Mouse (Mus musculus): ENCODE measurements at regions not wholly inside any gene's neighbourhood (a gene's known extent, or its start where the extent isn't known, plus 50 kb on each side); places are given as distances from the start of the nearest gene placed in this dataset.

DNA sequence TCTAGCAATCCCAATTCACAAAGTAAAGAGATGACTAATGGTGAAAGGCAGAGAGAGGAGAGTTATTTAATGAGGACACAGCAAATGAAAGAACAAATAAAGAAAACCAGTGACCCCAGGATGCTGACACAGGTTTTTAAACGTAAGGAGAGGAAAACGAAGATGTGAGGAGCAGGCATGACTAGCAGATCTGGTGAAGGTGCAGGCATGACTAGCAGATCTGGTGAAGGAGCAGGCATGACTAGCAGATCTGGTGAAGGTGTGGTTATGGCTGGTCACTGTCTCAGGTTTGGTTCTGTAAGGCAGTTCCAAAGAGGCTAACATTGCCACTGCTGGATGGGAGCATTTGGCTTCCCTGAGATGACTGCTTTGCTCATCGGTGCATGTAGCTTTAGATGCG, 57.0 kb downstream of the Mbl2 start:
- DNase-seq: no peak

DNA sequence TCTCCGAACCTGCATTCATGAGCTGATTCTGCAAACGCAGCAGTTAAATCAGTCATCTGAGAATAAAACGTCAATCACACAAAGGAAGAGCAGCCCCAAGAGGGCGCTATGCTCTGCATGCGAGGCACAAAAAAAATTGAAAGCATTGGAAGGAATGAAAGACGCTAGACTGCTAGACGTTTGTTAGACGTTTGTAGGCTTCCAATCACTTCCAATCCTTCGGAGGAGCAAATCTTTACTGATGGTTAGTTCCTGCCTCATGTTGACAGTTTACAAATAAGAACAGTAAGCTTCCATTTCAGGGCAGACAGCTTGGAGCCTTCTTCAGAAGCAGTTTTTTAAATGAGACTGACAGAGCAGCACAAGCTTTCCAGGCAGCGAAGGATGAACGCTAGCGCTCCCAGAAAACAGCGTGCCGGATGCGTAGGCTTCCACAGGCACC, 62.5 kb downstream of the Mbl2 start:
- peak; percentile 29 for DNase-seq

DNA sequence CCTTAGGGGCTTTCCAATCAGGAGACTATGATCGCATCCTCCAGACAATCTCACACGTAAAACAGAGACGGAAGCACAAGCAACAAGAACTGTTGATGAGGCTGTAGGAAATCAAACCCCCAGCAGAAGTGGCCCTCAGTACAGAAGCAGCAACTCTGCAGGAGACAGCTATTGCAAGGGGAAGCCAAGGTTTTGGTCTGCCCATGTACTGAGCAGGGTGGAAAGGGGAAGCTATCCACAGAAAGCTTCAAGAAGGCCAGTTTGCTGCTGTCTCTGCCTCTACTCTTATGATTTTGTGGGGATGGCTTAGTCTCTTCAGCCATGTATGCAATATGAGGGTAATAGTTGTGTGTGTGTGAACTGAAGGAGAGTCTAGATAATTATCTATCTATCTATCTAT, 63.3 kb downstream of the Mbl2 start:
- DNase-seq: no peak

DNA sequence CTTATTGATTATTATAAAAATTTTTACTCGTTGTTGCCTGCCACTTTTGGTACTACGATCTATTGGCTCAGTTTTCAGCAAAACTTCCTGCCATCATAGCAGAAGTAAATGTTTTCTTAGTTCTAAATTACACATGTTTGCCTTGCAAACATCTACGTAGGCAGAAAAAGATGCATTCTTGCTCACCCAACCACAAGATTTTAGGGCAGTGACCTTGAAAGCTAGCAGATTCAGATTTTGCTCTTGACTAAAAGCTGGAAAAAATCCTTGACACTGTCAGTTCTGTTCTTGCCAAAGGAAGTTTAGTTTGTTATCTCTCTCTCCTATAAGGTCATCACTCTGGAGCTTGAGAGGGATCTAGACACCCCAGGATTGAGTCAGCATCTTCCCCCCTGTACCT, 66.8 kb downstream of the Mbl2 start:
- no peak for DNase-seq

DNA sequence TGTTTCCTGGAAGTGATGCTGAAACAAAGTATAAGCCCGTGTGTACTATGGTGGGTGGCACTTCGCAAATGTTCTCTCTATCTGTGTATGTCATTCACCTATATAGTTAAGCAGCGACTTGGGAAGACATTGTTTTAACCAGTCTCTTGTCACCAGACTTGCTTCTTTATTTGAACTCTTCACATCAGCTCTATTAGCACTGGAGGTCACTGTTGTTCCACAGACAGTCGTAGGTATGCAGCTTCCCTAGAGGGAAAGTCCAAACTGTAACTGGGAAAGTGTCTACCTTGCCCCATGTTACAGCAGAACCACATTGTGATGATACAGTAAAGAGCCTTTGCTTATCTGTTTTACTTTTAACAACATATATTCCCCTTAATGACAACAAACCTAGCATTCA, 69.5 kb downstream of the Mbl2 start:
- no peak for DNase-seq

DNA sequence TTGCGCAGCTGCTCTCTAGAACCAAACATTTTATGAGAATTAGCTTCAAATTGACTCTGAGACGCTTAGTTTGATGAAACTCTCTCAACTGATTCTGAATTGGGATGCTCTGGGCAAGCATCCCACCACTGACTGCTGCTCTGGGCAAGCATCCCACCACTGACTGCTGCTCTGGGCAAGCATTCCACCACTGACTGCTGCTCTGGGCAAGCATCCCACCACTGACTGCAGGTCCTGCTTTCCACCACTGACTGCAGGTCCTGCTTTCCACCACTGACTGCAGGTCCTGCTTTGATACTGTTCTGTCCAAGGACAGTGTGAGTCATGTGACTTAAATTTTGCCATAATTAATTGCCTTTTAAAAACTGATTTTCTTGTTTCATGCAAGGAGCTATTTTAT, 73.6 kb downstream of the Mbl2 start:
- no peak for DNase-seq

DNA sequence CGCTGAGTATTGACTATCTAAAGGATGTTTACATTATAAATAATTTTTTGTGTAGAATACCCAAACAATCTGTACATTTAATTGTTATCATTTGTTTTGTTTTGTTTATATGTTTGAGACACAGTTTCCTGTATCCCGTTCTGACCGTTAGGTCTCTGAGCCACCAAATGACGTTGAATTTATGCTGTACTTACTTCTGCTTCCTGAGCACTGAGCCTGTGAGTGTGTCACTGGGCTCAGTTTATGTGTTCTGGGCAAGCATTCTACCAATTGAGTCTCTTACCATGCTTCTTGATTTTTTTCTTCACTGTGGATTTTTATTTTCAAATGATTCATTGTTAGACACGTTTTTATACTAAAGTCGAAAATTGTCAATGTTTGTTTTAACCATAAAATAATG, 74.2 kb downstream of the Mbl2 start:
- no peak for DNase-seq

DNA sequence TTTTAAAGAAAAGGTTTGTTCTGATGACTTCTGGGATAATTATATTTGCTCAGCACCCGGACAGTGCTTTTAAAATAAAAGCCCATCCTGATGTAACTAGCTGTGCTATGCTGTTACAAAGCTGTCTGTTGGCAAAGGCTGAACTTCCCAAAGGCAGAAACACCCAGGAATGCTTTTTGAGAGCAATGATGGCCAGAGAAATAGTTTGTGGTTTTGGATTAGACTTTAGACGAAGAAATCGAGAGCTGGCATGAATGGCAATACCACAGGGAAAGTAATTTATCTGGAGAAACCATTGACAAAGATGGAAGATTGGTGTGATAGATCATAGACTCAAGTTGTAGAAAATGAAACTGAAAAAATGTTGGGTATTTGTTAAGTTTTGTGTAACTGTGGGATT, 84.6 kb downstream of the Mbl2 start:
- no peak for DNase-seq

DNA sequence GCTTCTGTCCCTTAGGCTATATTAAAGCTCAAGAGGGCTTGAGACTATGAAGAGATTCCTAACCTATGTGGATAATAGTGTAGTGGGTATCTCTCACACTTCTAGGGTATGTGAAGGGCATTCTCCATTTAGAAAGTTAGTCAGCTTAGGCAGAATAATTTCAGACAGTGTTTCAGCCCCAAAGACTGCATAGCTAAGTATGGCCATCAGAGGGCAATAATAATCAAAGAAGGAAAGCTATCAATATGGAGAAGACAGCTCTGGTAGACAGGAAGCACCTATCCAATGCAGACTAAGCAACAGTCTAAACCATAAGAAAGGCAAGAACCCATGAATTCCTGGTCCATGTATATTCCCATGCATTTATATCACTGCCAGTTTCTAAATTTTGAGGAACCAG, 95.0 kb downstream of the Mbl2 start:
- DNase-seq: no peak

DNA sequence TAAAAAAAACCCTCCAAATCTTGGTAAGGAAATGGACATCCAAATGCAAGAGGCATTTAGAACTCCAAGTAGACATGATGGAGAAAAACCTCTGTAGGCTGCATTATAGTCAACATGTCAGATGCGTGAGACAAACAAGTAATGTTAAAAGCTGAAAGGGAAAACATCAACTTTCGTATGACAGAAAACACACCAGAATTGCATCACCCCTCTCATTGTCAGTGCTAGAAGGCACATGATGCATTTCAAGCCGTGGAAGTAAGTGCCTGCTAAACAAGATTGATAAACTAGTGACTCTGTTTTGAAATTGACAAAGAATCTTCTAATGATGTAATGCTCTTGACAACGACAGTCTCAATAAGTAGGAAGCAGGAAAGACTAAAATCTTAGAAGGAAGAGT, 96.1 kb downstream of the Mbl2 start:
- no peak for DNase-seq

DNA sequence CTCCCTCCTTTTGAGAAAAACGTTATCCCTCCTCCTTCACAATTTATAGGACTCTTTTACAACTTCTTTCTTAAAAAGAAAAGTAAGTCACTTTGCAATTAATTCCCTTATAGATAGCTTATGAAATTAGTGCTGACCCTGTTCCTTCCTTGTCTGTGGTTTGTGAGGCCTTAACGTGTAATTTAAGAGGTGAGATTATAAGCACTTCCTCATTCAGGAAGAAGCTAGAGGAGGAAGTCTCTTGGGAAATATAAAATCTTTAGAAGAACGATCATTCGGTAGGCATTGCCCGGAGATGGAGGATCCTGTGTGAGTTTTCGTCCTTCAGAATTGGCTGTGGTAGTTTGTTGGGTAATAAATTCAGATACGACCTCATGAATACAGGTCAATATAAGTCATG, 98.0 kb downstream of the Mbl2 start:
- DNase-seq: no peak

DNA sequence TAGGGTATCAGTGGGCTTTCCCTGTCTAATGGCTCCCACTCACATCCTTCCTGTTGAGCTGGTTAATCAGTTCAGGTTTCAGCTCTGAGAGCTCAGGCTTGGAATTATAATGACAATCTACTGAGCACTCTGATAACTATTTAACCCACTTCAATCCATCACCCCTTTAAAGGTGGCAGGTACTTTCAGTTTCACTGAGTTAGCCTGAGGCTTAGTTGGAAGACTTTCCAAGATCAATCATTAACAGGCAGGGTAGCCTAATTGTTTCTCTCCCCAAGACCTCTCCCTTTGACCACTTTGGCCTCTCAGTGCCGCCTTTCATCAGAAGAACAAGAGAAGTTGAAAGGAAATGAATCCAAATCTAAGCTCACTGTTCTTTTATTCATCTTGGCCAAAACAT, 99.1 kb downstream of the Mbl2 start:
- DNase-seq: no peak

DNA sequence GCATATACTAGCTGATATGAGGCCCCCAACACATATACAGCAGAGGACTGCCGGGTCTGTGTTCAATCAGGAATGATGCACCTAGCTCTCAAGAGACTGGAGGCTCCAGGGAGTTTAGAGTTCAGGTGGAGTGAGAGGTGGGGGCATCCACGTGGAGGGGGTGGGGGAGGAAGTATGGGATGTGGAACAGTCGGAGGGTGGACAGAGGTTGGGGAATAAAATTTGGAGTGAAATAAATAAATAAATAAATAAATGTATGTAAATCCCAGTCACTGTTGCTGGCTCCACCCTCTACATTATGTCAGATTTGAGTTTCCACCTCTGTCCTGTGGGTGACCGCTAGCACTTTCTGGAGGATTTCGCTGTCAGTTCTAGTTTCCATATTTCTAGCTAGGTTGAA, 111.7 kb downstream of the Mbl2 start:
- no peak for DNase-seq

DNA sequence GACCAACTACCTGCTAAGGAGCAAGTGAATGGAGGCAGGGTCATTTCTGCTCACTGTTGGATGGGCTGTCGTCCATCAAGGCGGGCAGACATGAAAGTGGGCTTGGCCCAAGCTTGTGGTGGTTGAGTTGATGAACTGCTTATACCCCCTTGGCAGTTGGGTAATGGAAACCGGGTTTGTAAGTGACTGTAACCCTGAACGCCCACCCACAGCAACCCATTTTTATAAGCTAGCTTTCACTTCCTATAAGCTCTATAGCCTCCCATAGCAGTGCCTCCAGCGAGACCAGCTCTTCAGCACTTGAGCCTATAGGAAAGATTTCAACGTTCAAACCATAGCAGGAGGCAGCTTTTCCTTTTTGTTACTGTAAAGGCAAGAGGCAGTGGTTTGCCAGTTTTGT, 116.2 kb downstream of the Mbl2 start:
- no peak for DNase-seq

DNA sequence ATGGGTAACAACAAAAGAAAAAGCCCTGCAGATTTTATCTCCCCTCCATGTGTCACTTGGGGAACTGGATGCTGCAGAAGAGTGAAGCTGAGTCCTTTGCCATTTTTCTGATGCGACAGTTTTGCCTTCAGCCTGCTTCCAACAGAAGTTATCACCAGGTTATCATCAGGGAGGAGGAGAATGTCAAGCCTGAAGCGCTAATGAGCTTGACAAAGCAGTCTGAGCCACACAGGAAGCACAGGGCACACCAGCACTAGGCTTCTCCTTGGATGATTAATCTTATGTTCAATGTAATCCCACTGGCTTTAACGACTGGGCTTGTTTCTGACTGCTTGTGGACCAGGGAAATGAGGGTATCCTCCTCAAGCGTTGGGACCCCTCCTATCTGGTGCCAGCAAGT, 122.2 kb downstream of the Mbl2 start:
- no peak for DNase-seq

DNA sequence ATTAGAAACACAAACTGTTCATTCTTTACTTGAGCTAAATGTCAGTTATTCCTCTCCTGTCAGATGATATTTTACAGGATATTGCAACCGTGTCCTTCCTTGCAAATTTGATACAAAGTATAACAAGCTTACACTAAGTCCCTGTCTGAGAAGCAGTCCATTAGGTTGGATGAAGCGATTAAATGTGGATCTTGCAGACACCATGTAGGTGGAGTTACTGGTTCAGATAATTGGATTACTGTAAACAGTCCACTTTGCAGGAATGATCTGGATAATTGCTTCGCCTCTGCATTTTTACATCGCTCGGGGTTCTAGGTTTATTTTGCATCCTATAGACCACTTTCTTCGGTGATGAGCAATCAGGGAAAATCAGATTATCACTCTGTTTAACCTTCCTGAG, 126.2 kb downstream of the Mbl2 start:
- DNase-seq: no peak

DNA sequence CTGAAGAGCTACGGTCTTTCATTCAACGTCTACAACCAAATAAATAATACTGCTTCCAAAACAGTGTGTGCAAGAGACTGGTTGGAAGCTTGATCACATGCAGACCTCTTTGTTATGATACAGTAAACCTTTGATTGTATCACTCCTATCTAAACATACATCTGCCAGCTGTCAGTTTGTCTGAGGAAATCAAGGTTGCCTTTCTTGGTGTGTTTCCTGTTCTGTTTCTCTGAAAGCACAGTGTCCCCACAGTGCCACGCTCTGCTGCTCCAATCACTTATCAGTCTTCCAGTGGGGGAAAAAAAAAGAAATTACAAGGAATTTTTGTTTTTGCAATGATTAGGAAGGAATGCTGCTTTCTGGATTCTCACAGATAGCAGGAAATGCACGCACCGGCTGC, 139.2 kb downstream of the Mbl2 start:
- DNase-seq: no peak

DNA sequence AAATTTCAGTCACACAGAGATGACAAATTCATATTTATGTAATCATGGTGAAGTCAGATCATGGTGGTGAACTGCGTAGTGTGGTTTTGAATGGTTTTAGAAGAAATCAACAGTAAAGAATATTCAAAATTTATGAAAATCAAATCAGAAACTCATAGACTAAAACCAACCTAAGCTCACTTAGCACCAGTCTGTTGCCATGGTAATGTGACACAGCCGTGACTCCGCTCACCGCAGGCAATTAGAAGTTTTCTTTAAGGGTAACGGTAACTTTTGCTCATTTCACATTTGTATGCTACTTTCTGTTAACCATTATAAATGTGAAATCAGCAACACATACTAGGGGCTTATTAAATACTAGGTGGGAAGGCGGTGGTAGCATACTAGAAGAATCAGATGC, 147.0 kb downstream of the Mbl2 start:
- no peak for DNase-seq

DNA sequence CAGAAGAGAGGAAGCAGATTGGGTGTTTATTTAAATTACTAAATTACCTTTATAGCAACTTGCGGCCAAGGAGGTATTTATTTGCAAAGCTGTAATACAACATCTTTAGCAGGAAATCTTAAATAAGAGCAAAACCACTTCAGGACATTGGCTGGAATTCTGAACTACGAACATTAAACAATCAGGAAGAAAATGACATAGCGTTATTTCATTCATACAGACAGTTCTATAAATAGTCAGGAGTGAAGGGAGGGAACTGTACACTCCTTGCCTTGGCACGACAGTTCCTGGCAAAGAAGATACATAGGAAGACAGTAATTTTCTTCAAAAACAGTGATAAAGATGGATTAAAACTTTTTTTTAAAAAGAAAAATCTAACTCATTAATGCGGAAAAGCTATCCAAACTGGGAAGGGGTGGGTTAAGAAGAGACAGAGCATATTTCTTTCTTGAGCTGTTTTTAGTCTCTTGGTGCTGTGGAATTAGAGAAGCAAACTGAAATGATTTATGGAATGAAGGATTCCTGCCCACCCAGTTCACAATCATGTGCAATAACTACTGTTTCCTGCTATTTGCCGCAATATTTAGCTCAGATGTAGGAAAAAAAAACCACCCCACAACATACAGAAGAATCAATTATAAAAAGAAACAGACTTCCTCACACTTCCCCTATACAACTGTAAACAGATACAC, 147.9 kb downstream of the Mbl2 start:
- no peak for DNase-seq

DNA sequence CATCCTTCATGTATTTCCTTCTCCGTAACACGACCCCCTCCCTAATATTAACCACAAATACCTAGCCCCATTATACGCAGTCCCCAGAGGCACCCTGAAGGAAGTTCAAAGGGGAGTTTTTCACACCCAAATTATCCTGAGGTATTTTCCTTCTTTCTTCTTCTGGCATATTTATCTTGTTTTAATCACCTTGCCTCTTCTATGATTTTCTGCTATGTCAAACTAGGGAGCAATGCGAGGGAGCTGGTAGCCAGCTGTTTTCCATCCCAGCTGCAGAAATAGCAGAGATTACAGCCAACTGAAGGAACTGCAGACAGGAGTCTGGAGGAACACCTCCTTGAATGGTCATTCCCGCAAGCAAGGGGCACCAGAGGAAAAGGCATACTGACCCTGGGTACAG, 155.7 kb downstream of the Dkk1 start:
- no peak for DNase-seq

DNA sequence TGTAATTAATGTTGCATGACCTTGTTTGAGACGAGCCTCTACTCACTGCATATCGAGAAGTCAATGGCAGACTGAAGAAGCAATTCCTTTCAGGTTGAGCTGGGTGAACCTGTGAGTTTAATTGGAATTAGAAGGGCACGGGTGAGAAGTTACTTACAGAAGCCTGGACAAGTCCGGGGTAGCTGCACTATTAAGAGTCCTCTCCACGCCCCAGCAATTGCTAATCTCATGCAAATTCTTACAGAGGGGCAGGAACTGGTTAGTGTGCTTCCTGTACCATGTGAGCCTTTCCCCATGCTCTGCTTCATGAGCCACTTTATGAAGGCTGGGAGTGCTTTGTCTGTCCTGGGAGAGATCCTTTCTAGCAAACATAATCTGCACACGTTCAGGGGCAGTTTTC, 142.5 kb downstream of the Dkk1 start:
- no peak for DNase-seq

DNA sequence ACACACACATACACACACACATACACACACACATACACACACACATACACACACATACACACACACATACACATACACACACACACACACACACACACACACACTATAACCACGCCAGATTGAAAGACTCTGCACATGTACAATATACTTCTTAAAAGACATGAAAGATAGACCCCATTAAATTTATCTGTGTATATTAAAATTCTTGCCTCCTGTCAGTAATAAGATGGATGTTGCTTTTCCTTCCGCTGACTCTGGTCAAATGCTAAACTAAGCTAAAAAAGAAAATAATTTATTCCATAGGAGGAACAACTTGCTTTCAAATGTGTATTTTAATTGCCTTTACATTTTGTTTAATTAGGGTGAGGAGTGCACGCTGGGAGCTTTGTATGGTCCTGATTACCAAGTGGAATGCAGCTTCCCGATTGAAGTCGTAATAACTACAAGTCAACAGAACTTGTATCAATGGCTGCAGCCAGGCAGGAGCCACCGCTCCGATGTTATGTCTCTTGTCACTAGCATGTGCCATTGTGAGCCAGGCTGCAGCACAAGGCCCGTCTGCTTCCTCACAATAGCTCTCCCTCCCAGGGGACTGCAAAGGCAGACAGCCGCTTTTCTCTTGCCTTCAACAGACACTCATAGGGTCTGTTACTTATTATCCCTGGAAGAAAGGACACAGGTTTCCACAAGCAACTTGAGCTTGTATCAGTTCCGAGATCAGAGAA, 129.7 kb downstream of the Dkk1 start:
- no peak for DNase-seq

DNA sequence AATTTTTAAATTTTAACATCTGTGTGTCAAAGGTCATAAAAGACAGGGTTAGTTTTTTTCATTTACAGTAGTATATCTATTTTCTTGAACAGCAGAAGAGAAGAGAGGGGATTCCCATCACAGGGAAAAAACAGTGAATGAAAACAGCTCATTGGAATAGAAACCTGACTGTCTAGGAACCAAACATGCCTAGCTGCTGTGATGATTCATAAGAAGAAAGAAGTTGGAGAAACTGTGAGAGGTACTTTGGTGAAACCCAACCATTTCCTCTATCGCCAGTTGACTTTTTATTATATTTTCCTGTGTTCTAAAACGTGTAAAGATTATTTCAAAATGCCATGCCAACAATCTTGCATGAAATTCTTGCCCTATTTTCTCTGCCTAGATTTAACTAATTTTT, 123.8 kb downstream of the Dkk1 start:
- DNase-seq: no peak

DNA sequence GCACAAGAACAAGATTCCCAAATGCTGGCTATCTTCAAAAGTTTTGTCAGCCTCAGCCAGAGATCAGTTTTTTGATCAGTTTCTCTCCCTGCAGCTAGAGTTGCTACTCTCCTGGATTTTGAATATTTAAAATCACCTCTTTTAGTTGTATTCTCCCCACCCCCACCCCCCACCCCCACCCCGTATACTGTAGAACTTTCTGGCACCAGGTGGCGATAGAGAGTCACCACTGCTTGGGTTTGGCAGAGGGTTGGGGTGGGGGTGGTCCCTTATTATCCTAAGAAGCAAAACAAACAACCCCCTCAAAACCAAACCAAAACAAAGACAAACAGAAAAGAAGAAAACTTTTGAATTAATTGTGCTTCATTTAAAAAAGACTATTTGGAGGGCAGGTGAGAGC, 122.0 kb downstream of the Dkk1 start:
- peak; percentile 27 for DNase-seq

DNA sequence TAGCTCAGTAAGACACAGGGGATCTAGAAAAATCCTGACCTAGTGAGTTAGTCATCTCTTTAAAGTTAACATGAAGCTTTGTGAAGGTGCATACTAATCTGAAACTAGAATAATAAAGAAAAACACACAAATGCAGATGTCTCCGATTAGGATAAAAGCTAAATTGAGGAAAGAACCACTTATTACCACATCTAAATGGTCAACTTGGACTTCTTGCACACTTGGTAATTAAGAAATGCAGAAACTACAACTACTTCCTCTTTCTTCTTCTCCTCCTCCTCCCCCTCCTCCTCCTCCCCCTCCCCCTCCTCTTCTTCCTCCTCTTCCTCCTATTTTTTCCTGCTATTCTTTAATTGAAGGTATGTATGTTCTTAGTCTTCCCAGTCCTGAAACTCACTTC, 116.3 kb downstream of the Dkk1 start:
- no peak for DNase-seq

Data from lung, postnatal 14 days (tissue).